Comparison of ENCODE assay signal across 8 mouse cellular contexts in the genomic region with DNA sequence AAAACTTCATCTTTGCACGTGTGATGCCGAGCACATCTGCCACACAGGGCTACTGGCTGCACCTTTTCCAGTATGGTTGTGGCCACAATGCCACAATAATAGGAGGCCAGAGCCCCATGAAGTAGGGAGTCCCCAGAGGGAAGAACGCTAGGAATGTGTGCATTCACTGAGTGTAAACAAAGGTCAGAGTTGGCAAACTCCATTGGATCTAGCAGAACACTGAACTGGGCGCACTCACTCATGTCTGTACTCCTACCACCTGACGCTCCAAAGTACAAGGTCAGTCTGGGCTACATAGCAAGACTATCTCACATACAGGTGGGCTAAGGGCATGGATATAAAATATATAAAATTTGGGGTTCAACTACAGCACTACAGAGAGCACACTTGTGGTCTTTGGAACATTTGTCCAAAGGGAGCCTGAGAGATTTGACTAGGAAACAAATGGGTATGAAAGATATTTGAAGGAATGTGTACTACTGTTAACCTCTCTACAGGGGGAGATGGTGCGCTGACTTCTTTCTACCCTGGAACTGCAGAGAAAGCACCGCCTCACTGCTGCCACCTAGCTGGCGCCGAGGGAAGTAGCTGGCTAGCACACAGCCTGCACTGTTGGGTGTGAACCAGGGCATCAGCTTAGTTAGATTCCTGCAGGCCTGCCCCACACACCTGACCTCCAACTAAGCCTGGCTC. TPM values are rescaled to one million over a fixed set of nuclear protein-coding genes. Genes with fewer than 3 reads are reported as not detected.
A peak's percentile ranks its signal among the peaks of the same experiment; 100 is the strongest.
DNase-seq lines count a peak whose midpoint lies in the region; ATAC-seq and TF ChIP-seq lines count a peak whose summit lies in the region.

No protein-coding gene starts in this region.

- H3K9me3 ChIP-seq in midbrain, embryonic 10.5 days (replicated peaks), result no peaks in the 10 kb centered on the region
- H3K9me3 ChIP-seq in midbrain, embryonic 16.5 days (replicated peaks; ENCODE audit: control insufficient read depth, low read length, poor library complexity, severe bottlenecking), result no peaks in the 10 kb centered on the region

- peaks cover 15% of the 10 kb centered on the region for H3K4me1 ChIP-seq in midbrain, embryonic 10.5 days
- H3K4me1 ChIP-seq in midbrain, embryonic 16.5 days (ENCODE audit: control insufficient read depth, insufficient read depth, low read length), result no peaks in the 10 kb centered on the region
- H3K4me1 ChIP-seq in liver, adult 2 months (ENCODE audit: control insufficient read depth, insufficient read depth, low read length), result peaks cover 5% of the 10 kb centered on the region

- H3K27ac ChIP-seq in midbrain, embryonic 10.5 days (replicated peaks), result no peak overlapping the region
- H3K27ac ChIP-seq in midbrain, embryonic 16.5 days (ENCODE audit: low read length), result no peak overlapping the region
- H3K27ac ChIP-seq in liver, adult 2 months (replicated peaks; ENCODE audit: insufficient read depth, low read depth, low read length), result no peak overlapping the region

- 53% methylated on average over 9 of the region's 9 CpGs for WGBS in midbrain, embryonic 10.5 days
- WGBS in midbrain, embryonic 16.5 days, result 58% methylated on average over 9 of the region's 9 CpGs
- WGBS in liver, adult 2 months, result 41% methylated on average over 9 of the region's 9 CpGs

- peaks cover 54% of the 10 kb centered on the region for H3K36me3 ChIP-seq in midbrain, embryonic 10.5 days
- H3K36me3 ChIP-seq in midbrain, embryonic 16.5 days (ENCODE audit: control insufficient read depth, insufficient read depth, low read length), result peaks cover 37% of the 10 kb centered on the region
- peaks cover 6% of the 10 kb centered on the region for H3K36me3 ChIP-seq in liver, adult 2 months (ENCODE audit: control insufficient read depth, insufficient read depth, low read length)

- no peaks in the 10 kb centered on the region for H3K27me3 ChIP-seq in midbrain, embryonic 10.5 days (ENCODE audit: low read depth, poor library complexity, severe bottlenecking)
- H3K27me3 ChIP-seq in midbrain, embryonic 16.5 days (ENCODE audit: control insufficient read depth, insufficient read depth, low read depth, low read length), result no peaks in the 10 kb centered on the region
- H3K27me3 ChIP-seq in liver, adult 2 months (ENCODE audit: control insufficient read depth, insufficient read depth, low read length), result no peaks in the 10 kb centered on the region

- peak; percentile 100 for TF ChIP-seq CTCF in liver, adult 2 months (IDR thresholded peaks at IDR 0.05; ENCODE audit: low read depth, low read length)

- H3K79me2 ChIP-seq in liver, adult 2 months (ENCODE audit: control insufficient read depth, insufficient read depth, low read length), result no peaks in the 10 kb centered on the region

- peak; percentile 74 for DNase-seq in midbrain, embryonic 10.5 days (ENCODE audit: low spot score)
- peak; percentile 86 to 89 for DNase-seq in cerebellum, postnatal 25 days
- peak; percentile 75 for DNase-seq in gastrocnemius, postnatal 14 days
- DNase-seq in kidney, adult 18-20 months, result peak; percentile 76
- peak; percentile 79 for DNase-seq in liver, adult 2 months (ENCODE audit: extremely low read depth, low read depth, low spot score)
- DNase-seq in natural killer cell, adult 2 months (ENCODE audit: low spot score in 2 of 2), result peak; percentile 55 to 77
- peak; percentile 87 for DNase-seq in testis, postnatal 10 days (ENCODE audit: low spot score)

- H3K9ac ChIP-seq in midbrain, embryonic 16.5 days (ENCODE audit: low read depth, low read length), result no peak overlapping the region
- no peak overlapping the region for H3K9ac ChIP-seq in liver, adult 2 months (ENCODE audit: low read depth, low read length)

- H3K4me3 ChIP-seq in midbrain, embryonic 10.5 days, result no peak overlapping the region
- H3K4me3 ChIP-seq in midbrain, embryonic 16.5 days (ENCODE audit: low read depth, low read length), result no peak overlapping the region
- no peak overlapping the region for H3K4me3 ChIP-seq in liver, adult 2 months (ENCODE audit: insufficient read depth, low read depth, low read length)

- H3K4me2 ChIP-seq in midbrain, embryonic 16.5 days (ENCODE audit: low read length), result no peak overlapping the region

- TF ChIP-seq POLR2A in liver, adult 2 months (IDR thresholded peaks at IDR 0.05; ENCODE audit: extremely low read depth, insufficient read depth, low read length), result no peak

- intact Hi-C loops in gastrocnemius, postnatal 14 days (cut with DNase I; ENCODE audit: low total_unique reads), result no loop called here

- no peak for ATAC-seq in midbrain, embryonic 16.5 days

RNA-seq across cellular contexts. Expression of gene Pld6, which starts 9.1 kb away (rescaled TPM):
- 2.9 and 3.4 TPM in 2 replicates for polyA plus RNA-seq in midbrain, embryonic 10.5 days (2016; fragmentation: Nextera tagmentation; extraction: Ambion mirVana)
- 13.4 and 19.4 TPM in 2 replicates for polyA plus RNA-seq in midbrain, embryonic 16.5 days (2015; fragmentation: Nextera tagmentation; extraction: Ambion mirVana)
- total RNA-seq in gastrocnemius, postnatal 14 days (2021), result under 1 TPM in 1 of 2 experiments, not detected in 1; 0.12 TPM
- 1.6 and 1.9 TPM in 2 replicates for total RNA-seq in liver, adult 2 months (2014; rRNA removed)
- 3.9 and 4.3 TPM in 2 replicates for polyA plus RNA-seq in liver, adult 2 months (2012; rRNA removed)

RNA-seq across cellular contexts. Expression of gene Flcn, which starts 31.5 kb away (rescaled TPM):
- 31.7 and 32.7 TPM in 2 replicates for polyA plus RNA-seq in midbrain, embryonic 10.5 days (2016; fragmentation: Nextera tagmentation; extraction: Ambion mirVana)
- polyA plus RNA-seq in midbrain, embryonic 16.5 days (2015; fragmentation: Nextera tagmentation; extraction: Ambion mirVana), result 45.2 and 48.2 TPM in 2 replicates
- 10 to 100 TPM; 22.3 to 27.4 TPM for total RNA-seq in gastrocnemius, postnatal 14 days (2021)
- total RNA-seq in liver, adult 2 months (2014; rRNA removed), result 24.6 and 33.1 TPM in 2 replicates
- polyA plus RNA-seq in liver, adult 2 months (2012; rRNA removed), result 17.9 and 31.4 TPM in 2 replicates
